Mouse (Mus musculus) testis, adult 2 months (tissue): Measurements from ENCODE around the gene Josd1. TPM values are rescaled to one million over a fixed set of nuclear protein-coding genes. Genes with fewer than 3 reads are reported as not detected.

ENCODE experiments used
- H3K27ac ChIP-seq: fragments of 200-500 bp; 2 replicates; pipeline ENCODE4 v1.5.1; 2012; ENCODE audit warnings: low read depth, low read length; ENCODE audit not compliant: control insufficient read depth, insufficient read depth
- H3K27me3 ChIP-seq: fragments of 200-500 bp; 2 replicates; pipeline ENCODE4 v1.6.1; 2012; ENCODE audit warnings: mild to moderate bottlenecking, low read length, moderate library complexity; ENCODE audit not compliant: control insufficient read depth, insufficient read depth
- H3K36me3 ChIP-seq: fragments of 200-500 bp; 2 replicates; pipeline ENCODE4 v1.6.1; 2012; ENCODE audit warnings: mild to moderate bottlenecking, low read length; ENCODE audit not compliant: control insufficient read depth, insufficient read depth
- H3K4me1 ChIP-seq: fragments of 200-500 bp; 2 replicates; pipeline ENCODE4 v1.6.1; 2012; ENCODE audit warnings: low read length; ENCODE audit not compliant: control insufficient read depth, insufficient read depth
- H3K4me3 ChIP-seq: fragments of 200-500 bp; 2 replicates; pipeline ENCODE4 v1.5.1; 2012; ENCODE audit warnings: low read depth, mild to moderate bottlenecking, low read length, moderate library complexity, mixed read lengths; ENCODE audit not compliant: control insufficient read depth
- CTCF ChIP-seq: fragments of 200-500 bp; IDR thresholded peaks from 2 replicates; pipeline ENCODE4 v1.5.1; 2012; ENCODE audit warnings: low read depth, mild to moderate bottlenecking, inconsistent platforms, low read length, moderate library complexity; ENCODE audit not compliant: control insufficient read depth, insufficient read depth, insufficient replicate concordance
- POLR2A ChIP-seq: fragments of 200-500 bp; IDR thresholded peaks from 2 replicates; pipeline ENCODE4 v1.6.1; 2012; ENCODE audit warnings: low read depth, mild to moderate bottlenecking, inconsistent platforms, low read length, moderate library complexity; ENCODE audit not compliant: control insufficient read depth
- polyA plus RNA-seq: library from polyadenylated mRNA; depleted of rRNA; stranded (reverse); fragments of >200 nt; gene quantifications from 2 replicates; pipeline ENCODE4 v1.2.3, GENCODE M21; 2012

Josd1 gene
- polyA plus RNA-seq, 1 experiment = 22.6 TPM

DNA sequence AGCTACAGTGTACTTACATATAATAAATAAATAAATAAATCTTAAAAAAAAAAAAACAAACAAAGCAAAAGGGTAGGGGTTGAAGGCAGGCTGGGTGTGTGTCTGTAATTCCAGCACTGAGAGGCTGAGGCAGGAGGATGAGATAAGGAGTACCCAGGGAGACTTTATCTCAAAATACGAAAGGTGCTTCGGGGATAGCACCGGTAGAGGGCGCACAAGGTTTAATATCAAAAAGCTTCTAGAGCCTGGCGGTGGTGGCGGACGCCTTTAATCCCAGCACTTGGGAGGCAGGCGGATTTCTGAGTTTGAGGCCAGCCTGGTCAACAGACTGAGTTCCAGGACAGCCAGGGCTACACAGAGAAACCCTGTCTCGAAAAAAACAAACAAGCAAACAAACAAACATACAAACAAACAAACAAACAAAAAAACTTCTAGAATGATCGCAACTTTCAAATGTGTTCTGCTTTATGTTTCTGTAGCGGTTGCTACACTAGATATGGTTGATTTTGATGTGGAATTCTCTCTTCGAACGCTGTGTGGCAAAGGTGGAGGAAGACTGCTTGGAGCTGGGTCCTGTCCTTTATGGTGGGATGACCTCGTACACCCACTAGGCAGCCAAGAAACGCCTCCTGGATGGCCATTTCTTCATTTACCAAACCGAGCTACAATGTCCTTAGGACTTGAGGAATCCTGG is 29.7 kb downstream of the Josd1 start:
- Histone ChIP-seq H3K27ac (peak overlapping the region; percentile 98), H3K36me3 (peaks cover 2% of the 10 kb centered on the region), H3K27me3 (no peaks in the 10 kb centered on the region), H3K4me1 (peaks cover 3% of the 10 kb centered on the region; the same call in 1 of the 2 replicates), H3K4me3 (peak overlapping the region; percentile 99)
- no peak for TF ChIP-seq POLR2A
- TF ChIP-seq CTCF = peak; percentile 26; the same call in 1 of the 2 replicates

DNA sequence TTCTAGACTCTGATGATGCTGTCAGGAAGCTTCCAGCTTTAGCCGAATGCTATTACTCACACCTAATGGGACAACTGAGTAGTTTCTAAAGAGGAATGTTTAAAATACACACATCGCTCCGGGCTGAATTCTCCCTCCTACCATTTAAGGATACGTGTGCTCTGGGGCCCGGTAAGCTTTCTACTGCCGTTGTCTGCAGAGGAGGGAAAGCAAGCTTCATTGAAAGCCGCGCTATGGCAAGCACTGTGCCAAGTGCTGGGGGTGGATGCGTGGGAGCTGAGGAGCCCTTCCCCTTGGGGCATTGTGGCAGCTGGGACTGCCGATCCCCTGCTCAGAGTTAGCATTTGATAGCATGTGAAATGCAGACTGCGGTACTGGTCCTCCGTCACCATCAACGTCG is 31.3 kb downstream of the Josd1 start:
- Histone ChIP-seq H3K27me3 (no peaks in the 10 kb centered on the region), H3K36me3 (peaks cover 2% of the 10 kb centered on the region), H3K4me1 (peaks cover 3% of the 10 kb centered on the region; the same call in 1 of the 2 replicates), H3K27ac (no peak overlapping the region), H3K4me3 (peak overlapping the region; percentile 64)
- TF ChIP-seq POLR2A (no peak), CTCF (no peak)

DNA sequence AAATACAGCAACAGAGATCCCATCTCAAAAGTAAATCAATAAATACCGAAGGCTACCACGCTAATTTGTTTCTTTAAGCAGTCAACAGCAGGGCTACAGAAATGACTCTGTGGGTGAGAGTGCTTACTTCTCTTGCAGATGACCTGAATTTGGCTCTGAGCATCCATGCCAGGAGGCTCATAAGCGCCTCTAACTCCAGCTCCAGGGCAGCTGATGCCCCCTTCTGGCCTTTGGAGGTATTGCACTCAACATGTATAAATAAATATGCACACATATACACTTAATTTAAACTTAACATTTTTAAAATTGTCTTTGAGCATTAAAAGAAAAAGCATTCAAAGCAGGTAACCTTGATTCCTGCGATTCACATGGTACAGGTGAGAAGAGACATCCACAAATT is 36.2 kb downstream of the Josd1 start:
- Histone ChIP-seq H3K27ac (no peak overlapping the region), H3K36me3 (no peaks in the 10 kb centered on the region; the same call in none of the 2 replicates), H3K27me3 (no peaks in the 10 kb centered on the region), H3K4me3 (no peak overlapping the region), H3K4me1 (no peaks in the 10 kb centered on the region)
- no peak for TF ChIP-seq POLR2A
- TF ChIP-seq CTCF = peak; percentile 66; the same call in 1 of the 2 replicates

DNA sequence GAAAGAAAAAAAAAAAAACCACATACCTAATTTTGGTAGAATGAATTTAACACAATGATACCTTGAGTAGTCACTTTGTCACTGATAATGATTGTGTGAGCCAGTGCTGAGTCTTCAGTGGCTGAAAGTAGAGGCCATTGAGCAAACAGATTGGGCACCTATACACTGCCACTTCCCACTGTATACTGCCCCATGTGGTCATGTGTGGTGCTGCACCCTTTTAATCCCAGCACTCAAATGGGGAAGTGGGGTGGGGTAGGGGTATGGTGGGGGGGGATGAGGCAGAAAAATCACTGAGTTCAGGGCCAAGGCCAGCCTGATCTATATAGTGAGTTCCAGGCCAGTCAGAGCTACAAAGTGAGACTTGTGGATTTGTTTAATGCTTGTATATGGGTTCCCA is 37.1 kb downstream of the Josd1 start:
- Histone ChIP-seq H3K4me3 (no peak overlapping the region), H3K27ac (no peak overlapping the region), H3K36me3 (no peaks in the 10 kb centered on the region; the same call in none of the 2 replicates), H3K4me1 (no peaks in the 10 kb centered on the region), H3K27me3 (no peaks in the 10 kb centered on the region)
- TF ChIP-seq POLR2A = no peak
- peak; percentile 51; the same call in 1 of the 2 replicates for TF ChIP-seq CTCF

DNA sequence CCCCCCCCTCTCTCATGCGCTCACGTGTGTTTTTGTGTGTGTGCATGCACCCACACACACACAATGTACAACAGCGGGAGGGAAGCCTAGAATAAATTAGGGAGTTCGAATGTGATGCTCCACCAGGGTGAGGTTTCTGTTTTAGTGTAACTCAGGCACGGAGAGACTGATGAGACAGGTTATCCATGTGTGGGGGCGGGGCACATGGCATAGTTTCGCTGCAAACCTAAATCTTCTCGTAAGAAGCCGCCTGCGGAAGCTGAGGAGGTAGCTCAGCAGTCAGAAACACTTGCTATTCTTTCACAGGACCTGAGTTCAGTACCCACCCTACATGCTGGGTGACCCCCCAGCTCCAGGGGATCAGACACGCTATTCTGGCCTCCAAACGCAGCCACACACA is 39.6 kb downstream of the Josd1 start:
- Histone ChIP-seq H3K36me3 (no peaks in the 10 kb centered on the region; the same call in 1 of the 2 replicates), H3K27ac (no peak overlapping the region), H3K4me1 (no peaks in the 10 kb centered on the region), H3K4me3 (no peak overlapping the region), H3K27me3 (no peaks in the 10 kb centered on the region)
- TF ChIP-seq CTCF = no peak
- no peak for TF ChIP-seq POLR2A

DNA sequence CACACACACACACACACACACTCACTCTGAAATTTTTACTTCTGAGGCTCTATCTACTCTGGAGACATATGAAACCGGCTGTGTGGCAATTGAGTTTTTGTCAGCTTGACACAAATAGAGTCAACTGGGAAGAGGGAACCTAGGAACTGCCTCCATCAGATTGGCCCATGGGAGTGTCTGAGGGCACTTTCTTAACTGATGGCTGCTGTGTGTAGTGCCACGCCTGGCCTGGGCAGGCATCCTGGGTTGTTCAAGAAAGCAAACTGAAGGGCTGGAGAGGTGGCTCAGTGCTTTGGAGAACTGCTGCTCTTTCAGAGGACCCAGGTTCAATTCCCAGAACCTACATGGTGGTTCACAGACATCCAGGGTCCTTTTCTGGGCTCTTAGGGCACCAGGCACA is 42.2 kb downstream of the Josd1 start:
- Histone ChIP-seq H3K36me3 (no peaks in the 10 kb centered on the region; the same call in 1 of the 2 replicates), H3K4me3 (no peak overlapping the region), H3K27ac (no peak overlapping the region), H3K27me3 (no peaks in the 10 kb centered on the region), H3K4me1 (no peaks in the 10 kb centered on the region)
- TF ChIP-seq CTCF (no peak), POLR2A (no peak)

DNA sequence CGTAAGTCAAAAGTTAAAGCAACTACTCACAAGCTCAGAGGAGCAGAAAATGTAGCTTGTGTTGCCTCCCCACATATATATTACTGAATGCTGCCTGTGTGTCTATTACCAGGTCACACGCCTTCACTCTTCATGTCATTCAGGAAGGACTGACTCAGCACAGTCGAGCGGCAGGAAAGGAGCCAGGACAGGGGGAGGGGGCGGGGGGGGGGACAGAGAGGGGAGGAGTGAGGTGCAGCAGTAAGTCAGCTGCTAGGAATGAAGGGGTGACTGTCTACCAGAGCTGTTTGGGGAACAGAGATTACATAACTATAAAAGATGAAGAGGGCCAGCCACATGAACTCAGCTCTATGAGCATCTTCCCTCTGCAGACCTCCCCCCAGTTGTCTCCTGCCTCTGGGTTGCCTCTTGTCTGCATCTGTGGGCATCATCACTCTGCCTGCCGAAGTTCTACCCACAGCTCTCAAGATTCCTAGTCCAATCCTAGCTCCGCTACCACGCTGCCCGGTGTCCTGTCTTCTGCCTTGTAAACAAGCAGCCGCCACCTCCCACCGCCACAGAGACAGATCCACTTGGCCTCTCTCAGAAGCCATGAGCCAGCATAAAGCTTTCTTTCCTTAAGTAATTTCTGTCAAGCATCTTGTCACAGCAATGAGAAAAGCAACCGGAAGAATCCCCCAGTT is 46.4 kb downstream of the Josd1 start:
- TF ChIP-seq POLR2A (no peak), CTCF (no peak)
- Histone ChIP-seq H3K4me3 (no peak overlapping the region), H3K36me3 (no peaks in the 10 kb centered on the region), H3K27me3 (no peaks in the 10 kb centered on the region), H3K27ac (no peak overlapping the region), H3K4me1 (no peaks in the 10 kb centered on the region)
